Mouse (Mus musculus): Measurements from ENCODE around the gene Itgal. TPM values are rescaled to one million over a fixed set of nuclear protein-coding genes. Genes with fewer than 3 reads are reported as not detected.
"Not testable (repeated sequence)": the region's sequence is repeated elsewhere in the genome, so short reads cannot be mapped to it uniquely, and the experiment has no call there.

Itgal gene
- polyA plus RNA-seq (2016; fragmentation: Nextera tagmentation; extraction: Ambion mirVana): 0.72 and 0.77 TPM in 2 replicates

GRCm38 (mm10) chr7:127296098-127296497, at the start of gene Itgal:
Gene Itgal (plus strand): TSS chr7:127296260.
- WGBS: 88% methylated on average over 11 of the region's 11 CpGs
- no peaks in the 10 kb centered on the region for H3K4me1 ChIP-seq
- no peaks in the 10 kb centered on the region for H3K9me3 ChIP-seq (replicated peaks)
- H3K27ac ChIP-seq (replicated peaks): no peak within 1 kb of the TSS
- H3K27me3 ChIP-seq (ENCODE audit: low read depth, poor library complexity, severe bottlenecking): no peaks in the 10 kb centered on the region
- H3K4me3 ChIP-seq: no peak within 1 kb of the TSS
- no peak for DNase-seq (ENCODE audit: low spot score)
- no peaks in the 10 kb centered on the region for H3K36me3 ChIP-seq

GRCm38 (mm10) chr7:127250511-127250910, 45.5 kb upstream of the Itgal start:
- peaks cover 60% of the 10 kb centered on the region for H3K36me3 ChIP-seq
- H3K4me1 ChIP-seq: peaks cover 33% of the 10 kb centered on the region
- DNase-seq (ENCODE audit: low spot score); H3K27ac ChIP-seq (replicated peaks); H3K4me3 ChIP-seq; H3K9me3 ChIP-seq (replicated peaks); H3K27me3 ChIP-seq (ENCODE audit: low read depth, poor library complexity, severe bottlenecking): not testable (repeated sequence)
- WGBS: 95% methylated on average over 8 of the region's 8 CpGs

DNA sequence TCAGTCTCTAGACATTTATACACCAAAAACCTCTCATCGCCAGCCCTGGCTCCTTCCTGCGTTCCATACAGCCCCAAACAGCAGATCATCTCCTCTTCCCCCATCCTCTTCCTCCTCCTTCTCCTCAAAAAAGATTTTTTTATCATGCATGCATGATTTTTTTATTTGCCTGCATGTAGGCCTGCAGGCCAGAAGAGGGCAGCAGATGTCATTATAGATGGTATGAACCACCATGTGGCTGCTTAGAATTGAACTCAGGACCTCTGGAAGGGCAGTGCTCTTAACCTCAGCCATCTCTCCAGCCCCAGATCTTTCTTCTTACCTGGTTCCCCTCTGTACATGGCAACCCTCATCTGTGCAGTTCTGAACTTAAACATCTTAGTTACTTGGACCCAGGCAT, 43.6 kb upstream of the Itgal start:
- DNase-seq (ENCODE audit: low spot score): no peak
- Histone ChIP-seq H3K27ac (replicated peaks) (no peak overlapping the region), H3K27me3 (ENCODE audit: low read depth, poor library complexity, severe bottlenecking) (no peaks in the 10 kb centered on the region), H3K4me3 (no peak overlapping the region), H3K9me3 (replicated peaks) (no peaks in the 10 kb centered on the region), H3K36me3 (peaks cover 59% of the 10 kb centered on the region), H3K4me1 (peaks cover 20% of the 10 kb centered on the region)
- WGBS: 100% methylated on average over 2 of the region's 2 CpGs

DNA sequence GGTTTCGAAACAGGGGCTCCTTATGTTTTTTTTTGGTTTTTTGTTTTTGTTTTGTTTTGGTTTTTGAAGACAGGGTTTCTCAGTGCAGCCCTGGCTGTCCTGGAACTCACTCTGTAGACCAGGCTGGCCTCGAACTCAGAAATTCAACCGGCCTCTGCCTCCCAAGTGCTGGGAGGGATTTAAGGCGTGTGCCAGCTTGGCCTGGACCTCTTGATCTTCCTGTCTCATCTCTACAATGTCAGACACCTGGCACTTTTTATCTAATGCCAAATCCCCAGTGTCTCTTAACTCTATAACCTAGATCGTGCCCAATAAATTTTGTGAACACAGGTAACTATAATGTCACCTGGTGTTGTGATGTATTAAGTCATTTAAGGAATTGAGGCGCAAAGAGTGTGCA, 42.7 kb upstream of the Itgal start:
- peak overlapping the region; percentile 63 for H3K4me3 ChIP-seq
- peak overlapping the region; percentile 88 for H3K27ac ChIP-seq (replicated peaks)
- WGBS: 84% methylated on average over 6 of the region's 6 CpGs
- no peak for DNase-seq (ENCODE audit: low spot score)
- peaks cover 20% of the 10 kb centered on the region for H3K4me1 ChIP-seq
- no peaks in the 10 kb centered on the region for H3K9me3 ChIP-seq (replicated peaks)
- no peaks in the 10 kb centered on the region for H3K27me3 ChIP-seq (ENCODE audit: low read depth, poor library complexity, severe bottlenecking)
- peaks cover 60% of the 10 kb centered on the region for H3K36me3 ChIP-seq

DNA sequence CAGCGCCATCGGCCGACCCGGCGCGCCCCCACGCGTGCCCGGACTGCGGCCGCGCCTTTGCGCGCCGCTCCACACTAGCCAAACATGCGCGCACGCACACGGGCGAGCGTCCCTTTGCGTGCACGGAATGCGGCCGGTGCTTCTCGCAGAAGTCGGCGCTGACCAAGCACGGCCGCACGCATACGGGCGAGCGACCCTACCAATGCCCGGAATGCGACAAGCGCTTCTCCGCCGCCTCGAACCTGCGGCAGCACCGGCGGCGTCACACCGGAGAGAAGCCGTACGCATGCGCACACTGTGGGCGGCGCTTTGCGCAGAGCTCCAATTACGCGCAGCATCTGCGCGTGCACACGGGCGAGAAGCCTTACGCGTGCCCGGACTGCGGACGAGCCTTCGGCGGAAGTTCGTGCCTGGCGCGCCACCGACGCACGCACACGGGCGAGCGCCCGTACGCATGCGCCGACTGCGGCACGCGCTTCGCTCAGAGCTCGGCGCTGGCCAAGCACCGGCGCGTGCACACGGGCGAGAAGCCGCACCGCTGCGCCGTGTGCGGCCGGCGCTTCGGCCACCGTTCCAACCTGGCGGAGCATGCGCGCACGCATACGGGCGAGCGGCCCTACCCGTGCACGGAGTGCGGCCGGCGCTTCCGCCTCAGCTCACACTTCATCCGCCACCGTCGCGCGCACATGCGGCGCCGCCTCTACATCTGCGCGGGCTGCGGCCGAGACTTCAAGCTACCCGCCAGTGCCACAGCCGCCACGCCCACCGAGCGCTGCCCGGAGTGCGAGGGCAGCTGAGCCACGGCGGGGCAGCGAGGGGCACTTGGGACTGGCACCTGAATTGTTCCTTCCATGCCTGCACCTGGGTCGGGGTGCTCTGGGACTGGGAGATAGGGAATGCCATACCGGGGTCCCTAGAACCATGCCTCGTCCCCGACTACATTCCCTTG, 42.0 kb upstream of the Itgal start:
- peak overlapping the region; percentile 88 for H3K27ac ChIP-seq (replicated peaks)
- 2% methylated on average over 136 of the region's 136 CpGs for WGBS
- peaks cover 62% of the 10 kb centered on the region for H3K36me3 ChIP-seq

DNA sequence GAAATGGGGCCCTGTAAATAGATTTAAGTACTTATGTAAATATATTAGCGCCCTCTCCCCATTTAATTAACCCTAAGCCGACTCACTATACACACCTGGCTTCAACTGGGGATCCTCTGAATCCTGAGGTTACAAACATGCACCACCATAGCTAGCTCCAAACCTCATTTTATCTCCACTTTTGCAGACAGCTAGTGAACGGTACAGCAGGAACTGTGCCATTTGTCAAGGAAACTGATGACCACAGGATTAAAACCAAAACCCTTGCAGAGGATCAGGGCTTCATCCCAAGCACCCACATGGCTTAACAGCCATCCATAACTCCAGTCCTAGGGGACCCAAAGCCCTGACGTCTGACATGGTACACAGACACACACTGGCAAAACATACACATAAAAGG, 41.1 kb upstream of the Itgal start:
- no peak for DNase-seq (ENCODE audit: low spot score)
- 37% methylated on average over 4 of the region's 4 CpGs for WGBS
- Histone ChIP-seq H3K4me3 (peak overlapping the region; percentile 63), H3K4me1 (peaks cover 35% of the 10 kb centered on the region), H3K9me3 (replicated peaks) (no peaks in the 10 kb centered on the region), H3K36me3 (peaks cover 54% of the 10 kb centered on the region), H3K27me3 (ENCODE audit: low read depth, poor library complexity, severe bottlenecking) (no peaks in the 10 kb centered on the region), H3K27ac (replicated peaks) (peak overlapping the region; percentile 88)

More for the DNA sequence above, 42.0 kb upstream of the Itgal start:
- Histone ChIP-seq H3K27me3 (ENCODE audit: low read depth, poor library complexity, severe bottlenecking) (no peaks in the 10 kb centered on the region), H3K9me3 (replicated peaks) (no peaks in the 10 kb centered on the region), H3K4me1 (peaks cover 26% of the 10 kb centered on the region), H3K4me3 (peak overlapping the region; percentile 63)
- peak; percentile 94 for DNase-seq (ENCODE audit: low spot score)

- Histone ChIP-seq H3K36me3 (peaks cover 52% of the 10 kb centered on the region), H3K4me3 (no peak overlapping the region), H3K4me1 (peaks cover 40% of the 10 kb centered on the region), H3K27me3 (ENCODE audit: low read depth, poor library complexity, severe bottlenecking) (no peaks in the 10 kb centered on the region), H3K27ac (replicated peaks) (no peak overlapping the region), H3K9me3 (replicated peaks) (no peaks in the 10 kb centered on the region)
- DNase-seq (ENCODE audit: low spot score): no peak
- WGBS: 88% methylated on average over 2 of the region's 2 CpGs
Observed at GRCm38 (mm10) chr7:127255965-127256364, 40.1 kb upstream of the Itgal start.

GRCm38 (mm10) chr7:127256518-127256917, 39.5 kb upstream of the Itgal start:
- H3K4me1 ChIP-seq: peaks cover 44% of the 10 kb centered on the region
- WGBS: 89% methylated on average over 5 of the region's 5 CpGs
- H3K36me3 ChIP-seq: peaks cover 48% of the 10 kb centered on the region
- H3K4me3 ChIP-seq: no peak overlapping the region
- H3K27me3 ChIP-seq (ENCODE audit: low read depth, poor library complexity, severe bottlenecking): no peaks in the 10 kb centered on the region
- H3K9me3 ChIP-seq (replicated peaks): no peaks in the 10 kb centered on the region
- no peak overlapping the region for H3K27ac ChIP-seq (replicated peaks)
- no peak for DNase-seq (ENCODE audit: low spot score)

DNA sequence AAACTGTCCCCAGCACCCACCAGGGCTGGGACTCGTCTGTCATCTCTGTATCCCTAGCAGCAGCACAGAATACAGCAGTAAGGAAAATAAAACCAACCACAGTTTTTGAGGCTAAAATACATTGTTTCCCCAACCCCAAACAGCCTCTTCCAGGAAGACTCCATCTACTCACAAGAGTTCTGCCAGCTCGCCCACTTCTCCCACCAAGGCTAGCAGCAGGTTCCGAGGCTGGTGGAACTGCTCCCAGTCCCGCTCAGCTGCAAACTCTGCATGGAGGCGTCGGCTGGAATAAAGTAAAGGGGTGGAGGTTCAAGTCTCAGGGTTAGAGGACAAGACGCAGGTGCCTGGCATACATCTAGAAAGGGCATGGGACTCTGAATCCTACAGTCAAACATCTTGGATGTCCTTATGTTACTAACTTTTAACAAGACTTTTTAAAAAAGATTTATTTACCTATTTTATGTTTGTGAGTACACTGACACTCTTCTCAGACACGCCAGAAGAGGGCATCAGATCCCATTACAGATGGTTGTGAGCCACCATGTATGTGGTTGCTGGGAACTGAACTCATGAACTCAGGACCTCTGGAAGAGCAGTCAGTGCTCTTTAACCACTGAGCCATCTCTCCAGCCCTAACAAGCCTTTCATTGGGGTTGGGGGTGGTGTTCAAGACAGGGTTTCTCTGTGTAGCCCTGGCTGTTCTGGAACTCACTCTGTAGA, 36.7 kb upstream of the Itgal start:
- 78% methylated on average over 8 of the region's 8 CpGs for WGBS

GRCm38 (mm10) chr7:127260309-127261111, 35.5 kb upstream of the Itgal start, which contains the start of gene Dctpp1:
Gene Dctpp1 (minus strand): TSS chr7:127260709.
- peak; percentile 98 for DNase-seq (ENCODE audit: low spot score)
- H3K27ac ChIP-seq (replicated peaks): peak within 1 kb of the TSS; percentile 89
- under 1% methylated on average over 50 of the region's 50 CpGs for WGBS
- H3K27me3 ChIP-seq (ENCODE audit: low read depth, poor library complexity, severe bottlenecking): no peaks in the 10 kb centered on the region
- H3K36me3 ChIP-seq: peaks cover 37% of the 10 kb centered on the region
- peaks cover 24% of the 10 kb centered on the region for H3K4me1 ChIP-seq
- H3K4me3 ChIP-seq: peak within 1 kb of the TSS; percentile 67
- H3K9me3 ChIP-seq (replicated peaks): no peaks in the 10 kb centered on the region

More for the DNA sequence above, 36.7 kb upstream of the Itgal start:
- DNase-seq (ENCODE audit: low spot score): no peak
- peaks cover 40% of the 10 kb centered on the region for H3K36me3 ChIP-seq
- peaks cover 35% of the 10 kb centered on the region for H3K4me1 ChIP-seq
- peak overlapping the region; percentile 67 for H3K4me3 ChIP-seq
- no peak overlapping the region for H3K27ac ChIP-seq (replicated peaks)
- H3K9me3 ChIP-seq (replicated peaks): no peaks in the 10 kb centered on the region
- no peaks in the 10 kb centered on the region for H3K27me3 ChIP-seq (ENCODE audit: low read depth, poor library complexity, severe bottlenecking)

- WGBS: 86% methylated on average over 10 of the region's 10 CpGs
Observed at GRCm38 (mm10) chr7:127262218-127262961, 33.7 kb upstream of the Itgal start.

More at GRCm38 (mm10) chr7:127262218-127262961, 33.7 kb upstream of the Itgal start:
- Histone ChIP-seq H3K4me3 (no peak overlapping the region), H3K27ac (replicated peaks) (no peak overlapping the region), H3K4me1 (peaks cover 24% of the 10 kb centered on the region), H3K9me3 (replicated peaks) (no peaks in the 10 kb centered on the region), H3K27me3 (ENCODE audit: low read depth, poor library complexity, severe bottlenecking) (no peaks in the 10 kb centered on the region), H3K36me3 (peaks cover 19% of the 10 kb centered on the region)
- no peak for DNase-seq (ENCODE audit: low spot score)

All from midbrain, embryonic 10.5 days (tissue).